8 mouse cellular contexts compared by ENCODE assay signal in the genomic region with DNA sequence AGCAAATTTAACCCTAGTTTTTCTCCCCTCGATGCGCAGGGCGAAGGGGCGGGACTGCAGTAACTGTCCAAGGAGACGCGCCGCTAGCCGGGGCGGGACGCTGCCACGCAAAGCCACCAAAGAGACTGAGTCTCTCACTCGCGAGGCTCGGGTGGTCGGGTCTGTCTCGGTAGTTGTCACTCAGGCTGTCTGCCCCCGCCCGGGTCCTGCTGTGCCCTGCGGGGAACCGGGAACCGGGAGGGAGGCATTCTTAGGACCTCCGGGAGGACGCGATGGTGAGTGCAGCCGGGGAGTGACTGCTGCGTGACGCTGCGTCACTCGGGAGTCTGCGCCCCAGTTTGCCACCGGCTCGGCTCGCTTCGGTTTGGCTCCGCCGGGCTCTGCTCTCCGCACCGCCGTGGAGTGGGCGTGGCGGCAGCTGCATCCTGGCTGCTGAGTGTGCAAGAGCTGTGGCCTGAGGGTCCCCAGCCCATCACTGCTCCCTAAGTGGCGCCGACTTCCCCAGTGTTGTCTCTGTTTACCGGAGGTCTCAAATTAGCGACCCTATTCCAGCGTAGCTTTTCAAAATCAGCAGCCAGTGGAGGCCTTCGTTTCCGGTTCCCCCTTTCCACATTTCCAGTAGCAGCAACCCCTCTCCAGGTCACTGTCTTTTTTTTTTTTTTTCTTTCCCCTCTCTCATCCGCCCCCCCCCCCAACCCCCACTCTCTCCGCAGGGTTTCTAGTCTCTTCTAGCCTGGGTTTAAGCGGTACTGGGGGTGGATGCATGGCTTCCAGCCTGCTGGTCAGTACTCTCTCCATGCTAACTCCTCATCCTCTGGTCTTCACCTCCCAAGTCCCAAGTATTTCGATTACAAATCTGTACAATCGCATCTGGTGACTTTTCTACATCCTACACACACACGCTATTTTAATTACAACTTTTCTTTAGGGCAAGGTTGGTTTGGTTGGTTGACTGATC. TPM values are rescaled to one million over a fixed set of nuclear protein-coding genes. Genes with fewer than 3 reads are reported as not detected.
A peak's percentile ranks its signal among the peaks of the same experiment; 100 is the strongest.
DNase-seq lines count a peak whose midpoint lies in the region; ATAC-seq lines count a peak whose summit lies in the region.

No protein-coding gene starts in this region.

- H3K27me3 ChIP-seq in forebrain, embryonic 15.5 days, result no peaks in the 10 kb centered on the region
- no peaks in the 10 kb centered on the region for H3K27me3 ChIP-seq in hindbrain, embryonic 14.5 days (ENCODE audit: control insufficient read depth, insufficient read depth, low read length)
- peaks cover 15% of the 10 kb centered on the region for H3K27me3 ChIP-seq in limb, embryonic 10.5 days (ENCODE audit: low read depth, poor library complexity, severe bottlenecking)
- H3K27me3 ChIP-seq in midbrain, embryonic 11.5 days (ENCODE audit: control insufficient read depth, insufficient read depth, low read length), result no peaks in the 10 kb centered on the region
- no peaks in the 10 kb centered on the region for H3K27me3 ChIP-seq in stomach, embryonic 15.5 days (replicated peaks)

- H3K9me3 ChIP-seq in forebrain, embryonic 15.5 days, result no peaks in the 10 kb centered on the region; the same call in 1 of the 2 replicates
- no peaks in the 10 kb centered on the region for H3K9me3 ChIP-seq in hindbrain, embryonic 14.5 days (ENCODE audit: control insufficient read depth, low read length)
- no peaks in the 10 kb centered on the region for H3K9me3 ChIP-seq in limb, embryonic 10.5 days (replicated peaks)
- H3K9me3 ChIP-seq in midbrain, embryonic 11.5 days (ENCODE audit: control insufficient read depth, low read length), result no peaks in the 10 kb centered on the region; the same call in 1 of the 2 replicates
- H3K9me3 ChIP-seq in stomach, embryonic 15.5 days, result no peaks in the 10 kb centered on the region

- intact Hi-C loops in gastrocnemius, postnatal 14 days (cut with DNase I; ENCODE audit: low total_unique reads), result no loop called here

- H3K4me3 ChIP-seq in brown adipose tissue, adult 24 weeks (ENCODE audit: insufficient read depth, low read depth, low read length), result peak overlapping the region; percentile 80
- peak overlapping the region; percentile 51 for H3K4me3 ChIP-seq in forebrain, embryonic 15.5 days
- H3K4me3 ChIP-seq in hindbrain, embryonic 14.5 days (replicated peaks; ENCODE audit: low read length), result peak overlapping the region; percentile 63
- H3K4me3 ChIP-seq in limb, embryonic 10.5 days, result peak overlapping the region; percentile 65
- H3K4me3 ChIP-seq in midbrain, embryonic 11.5 days (ENCODE audit: low read depth, low read length), result peak overlapping the region; percentile 62
- peak overlapping the region; percentile 56 for H3K4me3 ChIP-seq in stomach, embryonic 15.5 days (replicated peaks)

- peak; percentile 87 for ATAC-seq in forebrain, embryonic 15.5 days (replicated peaks)
- peak; percentile 87 for ATAC-seq in hindbrain, embryonic 14.5 days (ENCODE audit: low FRiP score)
- ATAC-seq in midbrain, embryonic 11.5 days (ENCODE audit: low FRiP score), result peak; percentile 84
- ATAC-seq in stomach, embryonic 15.5 days (ENCODE audit: insufficient read depth, low FRiP score, low read depth), result peak; percentile 56

- no peaks in the 10 kb centered on the region for H3K4me1 ChIP-seq in brown adipose tissue, adult 24 weeks (ENCODE audit: control insufficient read depth, insufficient read depth, insufficient read length, low read length)
- H3K4me1 ChIP-seq in forebrain, embryonic 15.5 days, result 0 out of 2 replicates have a peak, but pooled peaks cover 5% of the 10 kb centered on the region
- H3K4me1 ChIP-seq in hindbrain, embryonic 14.5 days (replicated peaks; ENCODE audit: control insufficient read depth, insufficient read depth, low read length), result no peaks in the 10 kb centered on the region
- peaks cover 5% of the 10 kb centered on the region; the same call in 1 of the 2 replicates for H3K4me1 ChIP-seq in limb, embryonic 10.5 days
- H3K4me1 ChIP-seq in midbrain, embryonic 11.5 days (ENCODE audit: control insufficient read depth, insufficient read depth, low read length), result no peaks in the 10 kb centered on the region
- 0 out of 2 replicates have a peak, but pooled peaks cover 2% of the 10 kb centered on the region for H3K4me1 ChIP-seq in stomach, embryonic 15.5 days

- 2% methylated on average over 54 of the region's 54 CpGs for WGBS in forebrain, embryonic 15.5 days
- WGBS in hindbrain, embryonic 14.5 days, result 2% methylated on average over 48 of the region's 54 CpGs
- WGBS in limb, embryonic 10.5 days, result 3% methylated on average over 54 of the region's 54 CpGs
- 2% methylated on average over 53 of the region's 54 CpGs for WGBS in midbrain, embryonic 11.5 days
- WGBS in stomach, embryonic 15.5 days, result 2% methylated on average over 54 of the region's 54 CpGs

- H3K4me2 ChIP-seq in forebrain, embryonic 15.5 days (replicated peaks), result peak overlapping the region; percentile 64
- H3K4me2 ChIP-seq in hindbrain, embryonic 14.5 days (replicated peaks), result peak overlapping the region; percentile 91
- peak overlapping the region; percentile 96 for H3K4me2 ChIP-seq in midbrain, embryonic 11.5 days
- H3K4me2 ChIP-seq in stomach, embryonic 15.5 days, result peak overlapping the region; percentile 97

- no peaks in the 10 kb centered on the region for H3K36me3 ChIP-seq in forebrain, embryonic 15.5 days
- no peaks in the 10 kb centered on the region for H3K36me3 ChIP-seq in hindbrain, embryonic 14.5 days (replicated peaks; ENCODE audit: control insufficient read depth, insufficient read depth)
- no peaks in the 10 kb centered on the region for H3K36me3 ChIP-seq in limb, embryonic 10.5 days
- no peaks in the 10 kb centered on the region for H3K36me3 ChIP-seq in midbrain, embryonic 11.5 days (ENCODE audit: control insufficient read depth, insufficient read depth, low read length)
- no peaks in the 10 kb centered on the region for H3K36me3 ChIP-seq in stomach, embryonic 15.5 days

- DNase-seq in gastrocnemius, postnatal 14 days, result peak; percentile 43
- no peak for DNase-seq in gastrocnemius, adult 18-20 months (ENCODE audit: low spot score)
- peak; percentile 78 for DNase-seq in hindbrain, embryonic 14.5 days (ENCODE audit: low spot score)
- DNase-seq in limb, embryonic 10.5 days (ENCODE audit: low spot score), result peak; percentile 74
- peak; percentile 94 for DNase-seq in midbrain, embryonic 11.5 days (ENCODE audit: low spot score, missing footprints)

- H3K9ac ChIP-seq in forebrain, embryonic 15.5 days (replicated peaks), result peak overlapping the region; percentile 65
- peak overlapping the region; percentile 76 for H3K9ac ChIP-seq in hindbrain, embryonic 14.5 days
- H3K9ac ChIP-seq in midbrain, embryonic 11.5 days (ENCODE audit: low read length), result peak overlapping the region; percentile 76
- peak overlapping the region; percentile 33 for H3K9ac ChIP-seq in stomach, embryonic 15.5 days

- H3K27ac ChIP-seq in brown adipose tissue, adult 24 weeks (replicated peaks; ENCODE audit: low read depth, low read length), result no peak overlapping the region
- peak overlapping the region; percentile 75 for H3K27ac ChIP-seq in forebrain, embryonic 15.5 days (replicated peaks)
- H3K27ac ChIP-seq in hindbrain, embryonic 14.5 days, result peak overlapping the region; percentile 83
- H3K27ac ChIP-seq in limb, embryonic 10.5 days, result peak overlapping the region; percentile 73
- H3K27ac ChIP-seq in midbrain, embryonic 11.5 days (ENCODE audit: low read depth, low read length), result no peak overlapping the region
- no peak overlapping the region for H3K27ac ChIP-seq in stomach, embryonic 15.5 days

RNA-seq across cellular contexts. Expression of a gene that starts 8.3 kb away (rescaled TPM):
- 10 to 100 TPM; 29.3 to 30.3 TPM for total RNA-seq in gastrocnemius, postnatal 14 days (2021)
- total RNA-seq in gastrocnemius, adult 18-20 months (2021), result 10 to 100 TPM; 33.4 to 36.9 TPM
- polyA plus RNA-seq in brown adipose tissue, adult 24 weeks (2012; ENCODE audit: insufficient read depth, insufficient read length, missing spikeins), result 47.7 and 58.0 TPM in 2 replicates
- 85.9 and 89.6 TPM in 2 replicates for polyA plus RNA-seq in forebrain, embryonic 15.5 days (2015; fragmentation: Nextera tagmentation; extraction: Ambion mirVana)
- 78.5 and 101 TPM in 2 replicates for polyA plus RNA-seq in hindbrain, embryonic 14.5 days (2014; fragmentation: Nextera tagmentation; extraction: Ambion mirVana)
- polyA plus RNA-seq in limb, embryonic 10.5 days (2016; fragmentation: Nextera tagmentation; extraction: Ambion mirVana), result 47.1 and 47.3 TPM in 2 replicates
- polyA plus RNA-seq in midbrain, embryonic 11.5 days (2014; fragmentation: Nextera tagmentation; extraction: Ambion mirVana), result 63.9 and 66.6 TPM in 2 replicates
- polyA plus RNA-seq in stomach, embryonic 15.5 days (2015; fragmentation: Nextera tagmentation; extraction: Ambion mirVana), result 88.6 and 97.2 TPM in 2 replicates

RNA-seq across cellular contexts. Expression of a gene that starts 22.9 kb away (rescaled TPM):
- not detected for total RNA-seq in gastrocnemius, postnatal 14 days (2021)
- total RNA-seq in gastrocnemius, adult 18-20 months (2021), result not detected
- polyA plus RNA-seq in brown adipose tissue, adult 24 weeks (2012; ENCODE audit: insufficient read depth, insufficient read length, missing spikeins), result 0.52 and 0.58 TPM in 2 replicates
- polyA plus RNA-seq in forebrain, embryonic 15.5 days (2015; fragmentation: Nextera tagmentation; extraction: Ambion mirVana), result 0.18 and 0.19 TPM in 2 replicates
- polyA plus RNA-seq in hindbrain, embryonic 14.5 days (2014; fragmentation: Nextera tagmentation; extraction: Ambion mirVana), result 0.43 and 0.69 TPM in 2 replicates
- 0.10 and 0.18 TPM in 2 replicates for polyA plus RNA-seq in limb, embryonic 10.5 days (2016; fragmentation: Nextera tagmentation; extraction: Ambion mirVana)
- 0.17 and 0.23 TPM in 2 replicates for polyA plus RNA-seq in midbrain, embryonic 11.5 days (2014; fragmentation: Nextera tagmentation; extraction: Ambion mirVana)
- polyA plus RNA-seq in stomach, embryonic 15.5 days (2015; fragmentation: Nextera tagmentation; extraction: Ambion mirVana), result 1.7 and 1.9 TPM in 2 replicates

RNA-seq across cellular contexts. Expression of a gene that starts 29.5 kb away (rescaled TPM):
- total RNA-seq in gastrocnemius, postnatal 14 days (2021), result 1 to 10 TPM in 1 of 2 experiments, under 1 TPM in 1; 0.55 to 1.1 TPM
- total RNA-seq in gastrocnemius, adult 18-20 months (2021), result 1 to 10 TPM in 1 of 2 experiments, under 1 TPM in 1; 0.94 to 2.3 TPM
- 179 and 198 TPM in 2 replicates for polyA plus RNA-seq in brown adipose tissue, adult 24 weeks (2012; ENCODE audit: insufficient read depth, insufficient read length, missing spikeins)
- polyA plus RNA-seq in forebrain, embryonic 15.5 days (2015; fragmentation: Nextera tagmentation; extraction: Ambion mirVana), result 0.17 and 0.84 TPM in 2 replicates
- polyA plus RNA-seq in hindbrain, embryonic 14.5 days (2014; fragmentation: Nextera tagmentation; extraction: Ambion mirVana), result 0.47 and 0.60 TPM in 2 replicates
- polyA plus RNA-seq in limb, embryonic 10.5 days (2016; fragmentation: Nextera tagmentation; extraction: Ambion mirVana), result 16.7 and 22.9 TPM in 2 replicates
- polyA plus RNA-seq in midbrain, embryonic 11.5 days (2014; fragmentation: Nextera tagmentation; extraction: Ambion mirVana), result 15.4 and 19.7 TPM in 2 replicates
- polyA plus RNA-seq in stomach, embryonic 15.5 days (2015; fragmentation: Nextera tagmentation; extraction: Ambion mirVana), result 29.4 and 38.3 TPM in 2 replicates

RNA-seq across cellular contexts. Expression of a gene that starts 48.0 kb away (rescaled TPM):
- total RNA-seq in gastrocnemius, postnatal 14 days (2021), result 10 to 100 TPM; 30.1 to 32.7 TPM
- 10 to 100 TPM; 37.9 to 39.1 TPM for total RNA-seq in gastrocnemius, adult 18-20 months (2021)
- polyA plus RNA-seq in brown adipose tissue, adult 24 weeks (2012; ENCODE audit: insufficient read depth, insufficient read length, missing spikeins), result 101 and 117 TPM in 2 replicates
- 179 and 181 TPM in 2 replicates for polyA plus RNA-seq in forebrain, embryonic 15.5 days (2015; fragmentation: Nextera tagmentation; extraction: Ambion mirVana)
- 192 and 193 TPM in 2 replicates for polyA plus RNA-seq in hindbrain, embryonic 14.5 days (2014; fragmentation: Nextera tagmentation; extraction: Ambion mirVana)
- 233 and 257 TPM in 2 replicates for polyA plus RNA-seq in limb, embryonic 10.5 days (2016; fragmentation: Nextera tagmentation; extraction: Ambion mirVana)
- 208 and 225 TPM in 2 replicates for polyA plus RNA-seq in midbrain, embryonic 11.5 days (2014; fragmentation: Nextera tagmentation; extraction: Ambion mirVana)
- 163 and 165 TPM in 2 replicates for polyA plus RNA-seq in stomach, embryonic 15.5 days (2015; fragmentation: Nextera tagmentation; extraction: Ambion mirVana)

Comparison
In these comparisons a context has a peak if more than half of its experiments do, and no peak if none do; other contexts are left out.
1. H3K27ac ChIP-seq: peak in forebrain, embryonic 15.5 days (single experiment), hindbrain, embryonic 14.5 days (single experiment) and limb, embryonic 10.5 days (single experiment); none in brown adipose tissue, adult 24 weeks (single experiment), midbrain, embryonic 11.5 days (single experiment) and stomach, embryonic 15.5 days (single experiment).
2. Peak in every context shown above with its lines, with median percentiles within 50 percentile points of each other: H3K4me3 ChIP-seq, ATAC-seq, H3K4me2 ChIP-seq and H3K9ac ChIP-seq.